Mouse (Mus musculus) CD8-positive naive resting alpha-beta T cell, adult 57 days (primary cell): ENCODE data around the gene Ifna11. TPM values are rescaled to one million over a fixed set of nuclear protein-coding genes. Genes with fewer than 3 reads are reported as not detected.

Experiments used
- total RNA-seq: library from RNA; stranded (reverse); gene quantifications from one replicate; pipeline ENCODE4 v1.2.4, GENCODE M21; 2023

The Ifna11 gene
- not detected for total RNA-seq

GRCm38 (mm10) chr4:88819659-88820058 is at the start of gene Ifna11:
Gene Ifna11, plus strand, starts transcription at chr4:88819959.

GRCm38 (mm10) chr4:88773534-88773933 is 46.2 kb upstream of the Ifna11 start, which contains the start of gene Gm13290:
Gene Gm13290, plus strand, starts transcription at chr4:88773834.

GRCm38 (mm10) chr4:88776622-88777021 is 43.1 kb upstream of the Ifna11 start, which contains the start of gene Gm13289:
Gene Gm13289, plus strand, starts transcription at chr4:88776922.

GRCm38 (mm10) chr4:88779550-88779949 is 40.2 kb upstream of the Ifna11 start, which contains the start of gene Gm13272:
Gene Gm13272, plus strand, starts transcription at chr4:88779850.

GRCm38 (mm10) chr4:88781831-88782230 is 37.9 kb upstream of the Ifna11 start, which contains the start of gene Ifnz:
Gene Ifnz, plus strand, starts transcription at chr4:88782131.

GRCm38 (mm10) chr4:88785409-88785808 is 34.4 kb upstream of the Ifna11 start, which contains the start of gene Gm13276:
Gene Gm13276, plus strand, starts transcription at chr4:88785709.

GRCm38 (mm10) chr4:88788402-88788801 is 31.4 kb upstream of the Ifna11 start, which contains the start of gene Gm13277:
Gene Gm13277, plus strand, starts transcription at chr4:88788632.

GRCm38 (mm10) chr4:88791250-88791649 is 28.5 kb upstream of the Ifna11 start, which contains the start of gene Gm13278:
Gene Gm13278, plus strand, starts transcription at chr4:88791550.

GRCm38 (mm10) chr4:88793936-88794675 is 25.7 kb upstream of the Ifna11 start, which contains the start of gene Gm13275:
Gene Gm13275, plus strand, starts transcription at chr4:88794487.

GRCm38 (mm10) chr4:88797097-88797496 is 22.7 kb upstream of the Ifna11 start, which contains the start of gene Gm13279:
Gene Gm13279, plus strand, starts transcription at chr4:88797397.

GRCm38 (mm10) chr4:88799365-88799764 is 20.4 kb upstream of the Ifna11 start, which contains the start of gene Gm13285:
Gene Gm13285, plus strand, starts transcription at chr4:88799665.

GRCm38 (mm10) chr4:88802954-88803353 is 16.8 kb upstream of the Ifna11 start, which contains the start of gene Gm13287:
Gene Gm13287, plus strand, starts transcription at chr4:88803254.

GRCm38 (mm10) chr4:88805231-88805630 is 14.5 kb upstream of the Ifna11 start, which contains the start of gene Gm13288:
Gene Gm13288, plus strand, starts transcription at chr4:88805531.

GRCm38 (mm10) chr4:88815928-88816327 is 3.8 kb upstream of the Ifna11 start, which contains the start of gene Ifna7:
Gene Ifna7, plus strand, starts transcription at chr4:88816228.

GRCm38 (mm10) chr4:88827116-88827515 is 7.4 kb downstream of the Ifna11 start, which contains the start of gene Ifna6:
Gene Ifna6, plus strand, starts transcription at chr4:88827416.

GRCm38 (mm10) chr4:88835225-88835624 is 15.5 kb downstream of the Ifna11 start, which contains the start of gene Ifna5:
Gene Ifna5, plus strand, starts transcription at chr4:88835525.

GRCm38 (mm10) chr4:88841438-88841911 is 21.7 kb downstream of the Ifna11 start, which contains the start of gene Ifna4:
Gene Ifna4, plus strand, starts transcription at chr4:88841861.

GRCm38 (mm10) chr4:88849698-88850097 is 29.9 kb downstream of the Ifna11 start, which contains the start of gene Ifna1:
Gene Ifna1, plus strand, starts transcription at chr4:88850087.

Other genes with a start within 250 kb of the Ifna11 start
- gene Ifna14, start 248.2 kb upstream of the Ifna11 start, total RNA-seq: not detected
- not detected for gene Ifna9, start 227.6 kb upstream of the Ifna11 start, total RNA-seq
- gene Ifna12, start 216.6 kb upstream of the Ifna11 start, total RNA-seq: not detected
- not detected for gene C87499, start 185.5 kb upstream of the Ifna11 start, total RNA-seq
- not detected for gene Ifna13, start 175.5 kb upstream of the Ifna11 start, total RNA-seq
- not detected for gene Ifna16, start 143.0 kb upstream of the Ifna11 start, total RNA-seq
- not detected for gene Ifna2, start 136.0 kb upstream of the Ifna11 start, total RNA-seq
- gene Ifnab, start 128.6 kb upstream of the Ifna11 start, total RNA-seq: not detected
- gene Gm26566, start 98.2 kb upstream of the Ifna11 start, total RNA-seq: 1.4 TPM
- gene Klhl9, start 97.5 kb upstream of the Ifna11 start, total RNA-seq: 38.7 TPM
- gene Gm13271, start 65.1 kb upstream of the Ifna11 start, total RNA-seq: not detected
- not detected for gene Gm13283, start 59.8 kb upstream of the Ifna11 start, total RNA-seq
- gene Gm13290, start 46.1 kb upstream of the Ifna11 start, total RNA-seq: not detected
- not detected for gene Gm13289, start 43.0 kb upstream of the Ifna11 start, total RNA-seq
- not detected for gene Gm13272, start 40.1 kb upstream of the Ifna11 start, total RNA-seq
- gene Ifnz, start 37.8 kb upstream of the Ifna11 start, total RNA-seq: not detected
- gene Gm13276, start 34.2 kb upstream of the Ifna11 start, total RNA-seq: not detected
- not detected for gene Gm13277, start 31.3 kb upstream of the Ifna11 start, total RNA-seq
- gene Gm13278, start 28.4 kb upstream of the Ifna11 start, total RNA-seq: not detected
- gene Gm13275, start 25.5 kb upstream of the Ifna11 start, total RNA-seq: not detected
- gene Gm13279, start 22.6 kb upstream of the Ifna11 start, total RNA-seq: not detected
- gene Gm13285, start 20.3 kb upstream of the Ifna11 start, total RNA-seq: not detected
- gene Gm13287, start 16.7 kb upstream of the Ifna11 start, total RNA-seq: not detected
- gene Gm13288, start 14.4 kb upstream of the Ifna11 start, total RNA-seq: not detected
- gene Ifna7, start 3.7 kb upstream of the Ifna11 start, total RNA-seq: not detected
- not detected for gene Ifna6, start 7.5 kb downstream of the Ifna11 start, total RNA-seq
- not detected for gene Ifna5, start 15.6 kb downstream of the Ifna11 start, total RNA-seq
- not detected for gene Ifna4, start 21.9 kb downstream of the Ifna11 start, total RNA-seq
- not detected for gene Ifna1, start 30.1 kb downstream of the Ifna11 start, total RNA-seq
- not detected for gene Ifne, start 60.2 kb downstream of the Ifna11 start, total RNA-seq